Mouse (Mus musculus) kidney, postnatal 0 days (tissue): Measurements from ENCODE around the gene Cfap61. TPM values are rescaled to one million over a fixed set of nuclear protein-coding genes. Genes with fewer than 3 reads are reported as not detected.
A peak's percentile ranks its signal among the peaks of the same experiment; 100 is the strongest.

Source experiments
- ATAC-seq: fragments of 200-750 bp; cut with Nextera tagmentation; replicated peaks from 2 replicates; pipeline ENCODE4 v1.8.0; 2017; ENCODE audit warnings: low read depth, moderate number of reproducible peaks, moderate TSS enrichment, moderate library complexity; ENCODE audit not compliant: low FRiP score
- DNase-seq: peaks from one replicate; pipeline ENCODE4 v3.0.0-alpha.2; 2016; ENCODE audit warnings: low spot score
- H3K27ac ChIP-seq: fragments of 300-500 bp; sonication (generic); 2 replicates; pipeline ENCODE4 v1.5.1; 2014; ENCODE audit warnings: mild to moderate bottlenecking
- H3K27me3 ChIP-seq: fragments of 300-500 bp; sonication (generic); 2 replicates; pipeline ENCODE4 v1.6.1; 2014; ENCODE audit warnings: low read length, mixed read lengths; ENCODE audit not compliant: insufficient read depth
- H3K36me3 ChIP-seq: fragments of 300-500 bp; sonication (generic); 2 replicates; pipeline ENCODE4 v1.6.1; 2014; ENCODE audit warnings: low read length, mixed read lengths; ENCODE audit not compliant: insufficient read depth
- H3K4me1 ChIP-seq: fragments of 300-500 bp; sonication (generic); replicated peaks from 2 replicates; pipeline ENCODE4 v1.6.1; 2014; ENCODE audit warnings: antibody characterized with exemption, low read length, mixed read lengths; ENCODE audit not compliant: insufficient read depth
- H3K4me2 ChIP-seq: fragments of 300-500 bp; sonication (generic); 2 replicates; pipeline ENCODE4 v1.6.1; 2014; ENCODE audit warnings: mild to moderate bottlenecking, low read length, moderate library complexity, mixed read lengths
- H3K4me3 ChIP-seq: fragments of 300-500 bp; sonication (generic); replicated peaks from 2 replicates; pipeline ENCODE4 v1.5.1; 2014; ENCODE audit warnings: low read depth, low read length
- H3K9ac ChIP-seq: fragments of 300-500 bp; sonication (generic); 2 replicates; pipeline ENCODE4 v1.6.1; 2014; ENCODE audit warnings: low read depth, low read length
- H3K9me3 ChIP-seq: fragments of 300-500 bp; sonication (generic); replicated peaks from 2 replicates; pipeline ENCODE4 v1.6.1; 2016; ENCODE audit warnings: low read length, inconsistent platforms, mixed read lengths
- CTCF ChIP-seq: IDR thresholded peaks from 2 replicates; pipeline ENCODE4 v1.5.1; 2016; ENCODE audit warnings: antibody characterized with exemption, low read depth, mild to moderate bottlenecking, moderate library complexity
- WGBS: fragments of 180-500 bp; shearing (Covaris S2); extraction: QIAGEN DNeasy Blood & Tissue Kit; methylation state at CpG from one replicate; pipeline ENCODE4 v1.1.7; 2014; 5-methylcytosine and 5-hydroxymethylcytosine counted together
- polyA plus RNA-seq: library from polyadenylated mRNA; unstranded; fragments of >200 nt; fragmentation: Nextera tagmentation; extraction: Ambion mirVana; gene quantifications from 2 replicates; pipeline ENCODE4 v1.2.1, GENCODE M21; 2015

Cfap61 gene
- polyA plus RNA-seq, 1 experiment from 2014 or later = 0.32 TPM

- Histone ChIP-seq H3K27me3 (no peaks in the 10 kb centered on the region), H3K9me3 (no peaks in the 10 kb centered on the region), H3K4me2 (no peak overlapping the region), H3K9ac (no peak overlapping the region), H3K4me3 (no peak overlapping the region), H3K27ac (no peak overlapping the region), H3K36me3 (no peaks in the 10 kb centered on the region), H3K4me1 (no peaks in the 10 kb centered on the region)
- DNase-seq (no peak), ATAC-seq (no peak)
- TF ChIP-seq CTCF = no peak
- WGBS = 72% methylated on average over 7 of the region's 7 CpGs
These were observed 13.9 kb downstream of the Cfap61 start for GRCm38 (mm10) chr2:145948402-145948954.

DNA sequence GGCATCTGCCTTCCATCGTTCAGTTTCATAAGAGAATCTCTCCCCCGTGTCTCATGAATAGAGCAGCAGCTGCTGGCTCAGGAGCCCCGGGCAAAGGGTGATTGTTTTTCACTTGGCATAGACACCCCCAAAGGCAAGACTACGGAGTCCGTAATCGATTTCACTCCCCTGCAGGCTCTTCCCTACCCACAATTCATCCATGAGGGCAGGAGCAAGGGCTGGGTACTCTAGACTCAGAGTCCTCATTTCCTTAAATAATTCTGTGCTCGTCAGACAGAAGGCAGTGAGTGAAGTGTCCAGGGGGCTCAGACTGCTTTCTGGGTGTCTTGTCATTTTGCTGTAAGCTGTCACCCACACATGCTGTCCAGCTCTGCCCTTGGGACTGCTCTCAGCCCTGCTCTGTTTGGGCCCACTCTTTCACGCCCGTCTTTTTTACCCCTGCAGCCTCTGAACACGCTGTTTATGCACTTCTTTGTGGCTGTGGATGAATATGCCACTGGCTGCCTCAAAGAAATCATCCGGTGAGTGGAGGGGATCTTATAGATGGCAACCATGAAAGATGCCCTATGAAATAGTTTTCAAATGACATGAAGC is 15.0 kb downstream of the Cfap61 start:
- Histone ChIP-seq H3K27me3 (no peaks in the 10 kb centered on the region), H3K9me3 (no peaks in the 10 kb centered on the region), H3K4me3 (no peak overlapping the region), H3K27ac (no peak overlapping the region), H3K36me3 (no peaks in the 10 kb centered on the region), H3K4me1 (no peaks in the 10 kb centered on the region), H3K9ac (no peak overlapping the region), H3K4me2 (no peak overlapping the region)
- ATAC-seq (no peak), DNase-seq (no peak)
- WGBS = 30% methylated on average over 11 of the region's 11 CpGs
- TF ChIP-seq CTCF = no peak

GRCm38 (mm10) chr2:145950239-145950638 is 15.7 kb downstream of the Cfap61 start:
- WGBS = 13% methylated on average over 10 of the region's 10 CpGs
- Histone ChIP-seq H3K4me2 (no peak overlapping the region), H3K27me3 (no peaks in the 10 kb centered on the region), H3K4me3 (no peak overlapping the region), H3K9ac (no peak overlapping the region), H3K27ac (no peak overlapping the region), H3K4me1 (no peaks in the 10 kb centered on the region), H3K9me3 (no peaks in the 10 kb centered on the region), H3K36me3 (no peaks in the 10 kb centered on the region)
- no peak for TF ChIP-seq CTCF
- DNase-seq (no peak), ATAC-seq (no peak)

DNA sequence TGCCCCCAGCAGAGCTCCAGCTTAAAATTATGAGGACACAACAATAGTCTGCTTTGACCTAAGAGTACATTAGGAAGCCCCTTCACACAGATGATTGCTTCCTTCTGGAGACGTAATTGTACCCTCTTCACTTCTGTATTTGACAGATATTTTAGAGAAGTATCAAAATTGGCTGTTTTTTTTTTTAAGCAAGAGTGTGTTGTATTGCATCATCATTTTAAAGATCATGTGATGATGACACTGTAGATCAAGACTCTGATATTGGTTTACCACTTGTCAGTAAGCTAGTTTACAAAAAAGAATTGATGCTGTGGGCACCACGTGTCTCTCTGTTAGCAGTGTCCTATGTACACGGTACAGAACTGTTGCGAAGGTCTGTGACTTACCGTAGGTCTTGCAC is 18.1 kb downstream of the Cfap61 start:
- no peak overlapping the region for H3K9ac ChIP-seq
- H3K36me3 ChIP-seq = no peaks in the 10 kb centered on the region
- 29% methylated on average over 5 of the region's 5 CpGs for WGBS
- no peaks in the 10 kb centered on the region for H3K27me3 ChIP-seq
- DNase-seq (no peak), ATAC-seq (no peak)
- no peaks in the 10 kb centered on the region for H3K4me1 ChIP-seq
- H3K9me3 ChIP-seq = no peaks in the 10 kb centered on the region
- no peak for TF ChIP-seq CTCF
- H3K27ac ChIP-seq = no peak overlapping the region
- no peak overlapping the region for H3K4me3 ChIP-seq
- no peak overlapping the region for H3K4me2 ChIP-seq

- Histone ChIP-seq H3K9me3 (no peaks in the 10 kb centered on the region), H3K27me3 (no peaks in the 10 kb centered on the region), H3K27ac (no peak overlapping the region), H3K4me1 (no peaks in the 10 kb centered on the region), H3K9ac (no peak overlapping the region), H3K4me2 (no peak overlapping the region), H3K36me3 (no peaks in the 10 kb centered on the region), H3K4me3 (no peak overlapping the region)
- WGBS = 47% methylated on average over 10 of the region's 10 CpGs
- TF ChIP-seq CTCF = no peak
- ATAC-seq (no peak), DNase-seq (no peak)
These were observed 21.3 kb downstream of the Cfap61 start for GRCm38 (mm10) chr2:145955844-145956243.

DNA sequence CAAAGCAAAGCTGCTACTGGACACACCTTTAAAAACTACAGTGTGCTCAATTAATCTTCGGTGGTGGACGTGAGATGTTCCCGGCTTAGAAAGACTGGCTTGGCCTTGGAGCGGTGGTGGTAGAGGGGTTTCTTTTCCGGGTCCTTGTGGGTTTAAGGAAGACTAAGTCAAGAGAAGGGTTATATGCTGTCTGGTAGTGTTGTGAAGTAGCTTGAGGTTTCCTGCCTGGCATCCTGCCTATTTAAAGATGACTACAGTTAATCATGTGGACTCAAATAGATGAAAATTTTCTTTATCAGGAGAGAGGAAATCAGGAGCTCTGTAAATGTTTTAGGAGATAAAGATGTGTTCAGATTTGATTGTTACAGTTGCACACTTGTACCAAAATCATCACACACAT is 21.7 kb downstream of the Cfap61 start:
- ATAC-seq = no peak
- no peak overlapping the region for H3K27ac ChIP-seq
- no peak for TF ChIP-seq CTCF
- H3K4me1 ChIP-seq = no peaks in the 10 kb centered on the region
- no peaks in the 10 kb centered on the region for H3K27me3 ChIP-seq
- H3K4me3 ChIP-seq = no peak overlapping the region
- no peak for DNase-seq
- WGBS = 31% methylated on average over 5 of the region's 5 CpGs
- no peak overlapping the region for H3K4me2 ChIP-seq
- no peaks in the 10 kb centered on the region for H3K9me3 ChIP-seq
- H3K9ac ChIP-seq = no peak overlapping the region
- no peaks in the 10 kb centered on the region for H3K36me3 ChIP-seq

DNA sequence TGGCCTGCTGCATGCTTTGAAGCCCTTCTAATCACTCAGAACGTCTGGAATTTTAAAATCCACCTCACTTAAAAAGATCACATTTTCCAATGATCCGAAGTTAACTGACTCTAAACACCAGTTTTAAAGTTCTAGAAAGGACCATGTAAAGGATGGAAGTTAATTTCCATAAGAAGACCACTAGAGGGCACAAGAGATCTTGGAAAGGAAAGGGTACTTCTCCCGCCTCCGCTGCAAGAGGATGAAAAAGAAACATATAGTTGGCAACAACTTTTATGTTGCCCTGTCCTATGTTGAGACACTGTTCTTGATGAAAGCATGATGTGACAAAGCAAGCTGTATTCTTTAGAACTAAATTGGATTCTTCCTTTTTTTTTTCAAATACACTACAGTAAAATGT is 22.9 kb downstream of the Cfap61 start:
- Histone ChIP-seq H3K36me3 (no peaks in the 10 kb centered on the region), H3K4me3 (no peak overlapping the region), H3K4me1 (no peaks in the 10 kb centered on the region), H3K9me3 (no peaks in the 10 kb centered on the region), H3K27me3 (no peaks in the 10 kb centered on the region), H3K9ac (no peak overlapping the region), H3K4me2 (no peak overlapping the region), H3K27ac (no peak overlapping the region)
- WGBS = 7% methylated on average over 4 of the region's 4 CpGs
- ATAC-seq (0 out of 2 replicates have a peak, but pooled peaks have one; percentile 40), DNase-seq (peak; percentile 94)
- TF ChIP-seq CTCF = peak; percentile 89
